Mouse (Mus musculus): ENCODE measurements around the gene Mier3.

- TF ChIP-seq POLR2A (IDR thresholded peaks at IDR 0.05; ENCODE audit: insufficient read depth, low read depth, low read length) (no peak), CTCF (IDR thresholded peaks at IDR 0.05; ENCODE audit: insufficient read depth, low read depth, low read length) (no peak)
Observed at GRCm38 (mm10) chr13:111640319-111640718, 40.5 kb upstream of the Mier3 start.
